Mouse (Mus musculus) limb, embryonic 15.5 days (tissue): ENCODE results near the gene C2cd5. TPM values are rescaled to one million over a fixed set of nuclear protein-coding genes. Genes with fewer than 3 reads are reported as not detected.

Experiments used
- ATAC-seq: fragments of 200-750 bp; cut with Nextera tagmentation; 2 replicates; pipeline ENCODE4 v1.8.0; 2017; ENCODE audit warnings: low read depth, moderate TSS enrichment; ENCODE audit not compliant: insufficient number of reproducible peaks, low FRiP score, low TSS enrichment
- H3K27ac ChIP-seq: fragments of 300-500 bp; sonication (generic); 2 replicates; pipeline ENCODE4 v1.5.1; 2015; ENCODE audit warnings: moderate library complexity, mild to moderate bottlenecking, inconsistent platforms
- H3K27me3 ChIP-seq: fragments of 300-500 bp; sonication (generic); 2 replicates; pipeline ENCODE4 v1.6.1; 2015; ENCODE audit warnings: inconsistent platforms
- H3K36me3 ChIP-seq: fragments of 300-500 bp; sonication (generic); 2 replicates; pipeline ENCODE4 v1.6.1; 2015; ENCODE audit warnings: inconsistent platforms
- H3K4me1 ChIP-seq: fragments of 300-500 bp; sonication (generic); 2 replicates; pipeline ENCODE4 v1.6.1; 2015; ENCODE audit warnings: inconsistent platforms
- H3K4me2 ChIP-seq: fragments of 300-500 bp; sonication (generic); 2 replicates; pipeline ENCODE4 v1.6.1; 2015; ENCODE audit warnings: mild to moderate bottlenecking, inconsistent platforms
- H3K4me3 ChIP-seq: fragments of 300-500 bp; sonication (generic); 2 replicates; pipeline ENCODE4 v1.5.1; 2015; ENCODE audit warnings: mild to moderate bottlenecking, inconsistent platforms
- H3K9ac ChIP-seq: fragments of 300-500 bp; sonication (generic); 2 replicates; pipeline ENCODE4 v1.6.1; 2015; ENCODE audit warnings: inconsistent platforms
- H3K9me3 ChIP-seq: fragments of 300-500 bp; sonication (generic); 2 replicates; pipeline ENCODE4 v1.6.1; 2016; ENCODE audit warnings: inconsistent platforms
- WGBS: fragments of 180-500 bp; shearing (Covaris S2); methylation state at CpG from one replicate; pipeline ENCODE4 v1.1.7; 2015; 5-methylcytosine and 5-hydroxymethylcytosine counted together
- polyA plus RNA-seq: library from polyadenylated mRNA; unstranded; fragments of >200 nt; fragmentation: Nextera tagmentation; extraction: Ambion mirVana; gene quantifications from 2 replicates; pipeline ENCODE4 v1.2.1, GENCODE M21; 2015

Gene C2cd5
- polyA plus RNA-seq, 1 experiment from 2014 or later: 23.7 TPM

DNA sequence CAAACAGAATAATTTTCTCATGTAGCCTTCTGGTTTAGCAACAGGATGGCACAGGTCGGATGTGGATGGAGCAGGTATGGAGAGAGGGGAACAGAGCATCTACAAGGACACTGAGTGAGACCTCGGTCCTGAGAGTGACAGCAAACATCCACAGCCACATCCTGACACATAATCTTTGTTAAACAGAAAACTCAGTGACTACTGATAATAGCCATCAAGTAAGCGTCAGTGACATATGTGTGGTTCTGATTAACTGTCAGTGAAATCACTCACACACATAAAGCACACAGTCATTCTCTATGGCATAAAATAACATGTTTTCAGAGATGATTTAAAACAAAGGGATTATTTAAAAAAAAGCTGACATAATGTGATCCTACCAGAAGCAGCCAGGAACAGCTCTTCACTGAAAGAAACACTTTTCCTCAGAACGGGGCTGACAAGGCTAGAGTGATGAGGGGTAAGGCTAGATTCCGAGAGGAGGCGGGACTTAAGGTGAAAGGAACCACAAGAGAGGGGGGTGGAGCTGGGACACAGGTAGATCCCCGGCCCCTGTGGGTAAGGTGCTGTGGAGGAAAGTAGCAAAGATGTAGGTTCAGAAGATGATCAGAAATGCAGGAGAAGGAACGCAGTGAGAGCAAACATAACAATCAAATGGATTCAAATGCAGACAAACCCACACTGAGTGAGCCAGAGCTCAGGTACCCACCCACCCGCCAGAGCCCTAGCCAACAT is 31.6 kb downstream of the C2cd5 start:
- WGBS: 72% methylated on average over 9 of the region's 9 CpGs
- Histone ChIP-seq H3K9ac (no peak overlapping the region), H3K27me3 (no peaks in the 10 kb centered on the region), H3K36me3 (peaks cover 2% of the 10 kb centered on the region; the same call in 1 of the 2 replicates), H3K9me3 (no peaks in the 10 kb centered on the region), H3K4me1 (no peaks in the 10 kb centered on the region), H3K27ac (no peak overlapping the region), H3K4me2 (no peak overlapping the region), H3K4me3 (no peak overlapping the region)
- no peak for ATAC-seq

GRCm38 (mm10) chr6:143067654-143068053 is 32.3 kb downstream of the C2cd5 start:
- no peak overlapping the region for H3K4me3 ChIP-seq
- H3K9me3 ChIP-seq: no peaks in the 10 kb centered on the region
- H3K4me1 ChIP-seq: no peaks in the 10 kb centered on the region
- no peaks in the 10 kb centered on the region for H3K27me3 ChIP-seq
- no peak overlapping the region for H3K27ac ChIP-seq
- no peak overlapping the region for H3K4me2 ChIP-seq
- 86% methylated on average over 3 of the region's 3 CpGs for WGBS
- no peak overlapping the region for H3K9ac ChIP-seq
- ATAC-seq: no peak
- no peaks in the 10 kb centered on the region for H3K36me3 ChIP-seq

DNA sequence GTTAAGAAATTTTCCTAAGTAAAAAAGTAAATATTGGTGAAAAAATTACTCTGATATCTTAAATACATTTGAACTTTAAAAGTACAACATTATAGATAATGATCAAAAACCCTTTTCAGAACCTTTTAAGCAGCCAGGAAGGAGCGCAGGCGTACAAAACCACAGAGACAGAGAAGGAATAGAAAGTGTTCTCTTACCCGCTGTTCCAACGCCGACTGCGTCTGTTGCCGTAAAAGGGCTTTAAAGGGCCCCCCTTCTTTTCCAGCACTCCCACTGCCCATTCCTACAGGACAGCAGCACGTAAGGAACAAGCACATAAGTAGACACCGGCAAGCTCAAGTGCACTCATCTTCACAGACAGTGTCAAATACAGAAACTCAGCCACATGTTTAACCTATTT is 33.1 kb downstream of the C2cd5 start:
- no peak overlapping the region for H3K4me3 ChIP-seq
- H3K27ac ChIP-seq: no peak overlapping the region
- 76% methylated on average over 9 of the region's 9 CpGs for WGBS
- no peak overlapping the region for H3K4me2 ChIP-seq
- H3K9ac ChIP-seq: no peak overlapping the region
- H3K4me1 ChIP-seq: no peaks in the 10 kb centered on the region
- H3K36me3 ChIP-seq: peaks cover 4% of the 10 kb centered on the region; the same call in 1 of the 2 replicates
- no peaks in the 10 kb centered on the region for H3K27me3 ChIP-seq
- ATAC-seq: no peak
- no peaks in the 10 kb centered on the region for H3K9me3 ChIP-seq

GRCm38 (mm10) chr6:143064047-143064446 is 35.9 kb downstream of the C2cd5 start:
- 90% methylated on average over 2 of the region's 2 CpGs for WGBS
- Histone ChIP-seq H3K27me3 (no peaks in the 10 kb centered on the region), H3K27ac (no peak overlapping the region), H3K4me2 (no peak overlapping the region), H3K4me1 (no peaks in the 10 kb centered on the region), H3K9me3 (no peaks in the 10 kb centered on the region), H3K4me3 (no peak overlapping the region), H3K36me3 (peaks cover 4% of the 10 kb centered on the region; the same call in 1 of the 2 replicates), H3K9ac (no peak overlapping the region)
- no peak for ATAC-seq

DNA sequence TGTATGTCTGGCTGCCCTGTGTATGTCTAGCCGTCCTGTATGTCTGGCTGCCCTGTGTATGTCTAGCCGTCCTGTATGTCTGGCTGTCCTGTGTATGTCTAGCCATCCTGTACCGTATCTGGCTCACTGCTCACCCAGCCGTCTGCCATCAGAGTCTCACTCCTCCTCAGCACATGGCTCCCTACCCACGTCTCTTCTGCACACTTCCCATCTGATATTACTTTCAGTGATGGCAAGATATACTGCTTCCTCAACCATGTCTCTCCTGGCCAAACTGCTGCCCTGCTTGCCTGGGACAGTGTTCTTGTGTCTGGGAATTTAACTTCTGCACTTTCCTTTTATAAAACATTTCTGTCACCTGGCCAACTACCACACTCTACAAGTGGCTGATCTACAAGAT is 42.3 kb downstream of the C2cd5 start:
- Histone ChIP-seq H3K9me3 (no peaks in the 10 kb centered on the region), H3K9ac (no peak overlapping the region), H3K27me3 (no peaks in the 10 kb centered on the region), H3K4me3 (no peak overlapping the region), H3K27ac (no peak overlapping the region), H3K4me2 (no peak overlapping the region), H3K36me3 (peaks cover 25% of the 10 kb centered on the region), H3K4me1 (no peaks in the 10 kb centered on the region)
- ATAC-seq: no peak
- WGBS: 95% methylated on average over 5 of the region's 5 CpGs

DNA sequence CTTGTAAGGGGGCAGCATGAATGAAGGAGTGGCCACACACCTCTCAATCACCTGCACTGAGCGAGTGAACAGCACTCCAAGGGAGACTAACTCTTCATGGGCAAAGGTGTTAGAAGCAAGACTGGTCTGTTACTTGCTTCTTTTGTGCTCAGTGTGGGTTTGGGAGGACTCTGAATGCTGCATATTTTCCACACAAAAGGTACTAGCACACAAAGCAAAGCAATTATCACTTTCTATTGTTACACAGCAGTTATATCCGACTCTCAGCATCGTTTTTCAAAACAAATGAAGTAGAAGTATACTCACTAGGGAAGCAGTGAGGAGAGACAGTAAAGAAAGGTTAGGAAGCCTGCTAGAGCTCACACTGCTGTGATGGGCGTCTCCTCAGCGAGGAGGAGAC is 48.4 kb downstream of the C2cd5 start:
- no peak for ATAC-seq
- WGBS: 93% methylated on average over 5 of the region's 5 CpGs
- no peak overlapping the region for H3K27ac ChIP-seq
- no peak overlapping the region for H3K4me3 ChIP-seq
- H3K9ac ChIP-seq: no peak overlapping the region
- no peaks in the 10 kb centered on the region for H3K4me1 ChIP-seq
- H3K27me3 ChIP-seq: no peaks in the 10 kb centered on the region
- peaks cover 48% of the 10 kb centered on the region for H3K36me3 ChIP-seq
- no peak overlapping the region for H3K4me2 ChIP-seq
- no peaks in the 10 kb centered on the region for H3K9me3 ChIP-seq

DNA sequence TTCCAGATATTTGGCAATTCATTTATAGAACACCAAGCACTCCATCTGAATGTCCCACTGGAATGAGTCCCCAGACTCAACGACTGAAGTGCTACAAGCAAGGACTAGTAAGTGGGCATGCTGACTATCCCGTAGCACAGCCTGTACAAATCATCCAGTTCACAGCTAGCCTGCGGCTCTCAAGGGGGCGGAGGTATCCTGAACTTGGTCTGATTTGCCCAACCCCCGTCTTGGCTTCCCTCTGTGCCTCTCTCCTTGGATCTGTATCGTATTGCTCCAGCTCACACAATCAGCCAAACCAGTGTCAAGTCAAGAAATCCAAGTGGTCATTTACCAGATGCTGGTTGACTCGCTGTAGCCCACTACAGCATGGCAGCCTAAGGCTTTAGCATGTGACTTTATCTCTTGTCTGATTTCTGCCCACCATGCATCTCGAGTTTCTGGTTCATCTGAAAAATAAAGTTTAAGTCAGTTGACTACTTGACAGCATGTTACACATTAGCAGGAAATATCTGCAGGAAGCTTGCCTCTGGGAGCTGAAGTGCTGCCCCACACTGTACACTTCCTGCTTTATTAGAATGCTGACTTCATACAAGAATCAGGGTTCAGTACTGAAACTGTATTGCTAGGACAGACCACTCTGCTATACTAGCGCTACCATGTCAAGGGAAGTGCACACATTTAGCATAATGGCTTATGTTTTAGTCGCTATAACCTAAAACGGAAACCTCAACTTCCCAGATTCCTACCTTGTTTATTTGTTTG is 50.0 kb downstream of the C2cd5 start:
- H3K9me3 ChIP-seq: no peaks in the 10 kb centered on the region
- no peak overlapping the region for H3K4me2 ChIP-seq
- no peaks in the 10 kb centered on the region for H3K4me1 ChIP-seq
- H3K36me3 ChIP-seq: peaks cover 40% of the 10 kb centered on the region
- WGBS: 78% methylated on average over 11 of the region's 11 CpGs
- H3K27ac ChIP-seq: no peak overlapping the region
- H3K27me3 ChIP-seq: no peaks in the 10 kb centered on the region
- no peak for ATAC-seq
- no peak overlapping the region for H3K4me3 ChIP-seq
- H3K9ac ChIP-seq: no peak overlapping the region

DNA sequence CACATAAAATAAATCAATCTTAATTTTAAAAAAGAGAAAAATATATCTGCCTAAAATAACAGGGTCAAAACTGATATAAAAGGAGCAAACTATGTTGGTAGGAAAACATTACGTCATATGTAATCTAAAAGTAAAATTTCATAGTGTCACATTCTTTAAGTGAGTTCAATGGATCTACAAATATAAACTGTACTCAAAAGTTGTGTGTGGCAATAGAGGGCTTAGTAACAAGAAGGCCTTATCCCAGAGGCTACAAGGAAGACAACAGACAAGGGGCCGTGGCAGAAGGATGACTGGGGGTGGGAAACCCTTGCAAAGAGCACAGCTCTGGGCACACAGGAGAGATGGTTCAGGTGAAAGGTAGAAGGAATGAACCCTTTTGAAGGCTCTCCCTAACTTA is 50.8 kb downstream of the C2cd5 start:
- Histone ChIP-seq H3K27ac (no peak overlapping the region), H3K36me3 (peaks cover 35% of the 10 kb centered on the region), H3K4me3 (no peak overlapping the region), H3K9ac (no peak overlapping the region), H3K27me3 (no peaks in the 10 kb centered on the region), H3K4me1 (no peaks in the 10 kb centered on the region), H3K9me3 (no peaks in the 10 kb centered on the region), H3K4me2 (no peak overlapping the region)
- 95% methylated on average over 2 of the region's 2 CpGs for WGBS
- no peak for ATAC-seq

- H3K4me2 ChIP-seq: no peak overlapping the region
- 82% methylated on average over 15 of the region's 15 CpGs for WGBS
- H3K36me3 ChIP-seq: peaks cover 31% of the 10 kb centered on the region
- ATAC-seq: no peak
- no peaks in the 10 kb centered on the region for H3K27me3 ChIP-seq
- H3K9me3 ChIP-seq: no peaks in the 10 kb centered on the region
- H3K9ac ChIP-seq: no peak overlapping the region
- H3K27ac ChIP-seq: no peak overlapping the region
- H3K4me1 ChIP-seq: no peaks in the 10 kb centered on the region
- H3K4me3 ChIP-seq: no peak overlapping the region
These were observed 52.2 kb downstream of the C2cd5 start for GRCm38 (mm10) chr6:143047538-143048258.

DNA sequence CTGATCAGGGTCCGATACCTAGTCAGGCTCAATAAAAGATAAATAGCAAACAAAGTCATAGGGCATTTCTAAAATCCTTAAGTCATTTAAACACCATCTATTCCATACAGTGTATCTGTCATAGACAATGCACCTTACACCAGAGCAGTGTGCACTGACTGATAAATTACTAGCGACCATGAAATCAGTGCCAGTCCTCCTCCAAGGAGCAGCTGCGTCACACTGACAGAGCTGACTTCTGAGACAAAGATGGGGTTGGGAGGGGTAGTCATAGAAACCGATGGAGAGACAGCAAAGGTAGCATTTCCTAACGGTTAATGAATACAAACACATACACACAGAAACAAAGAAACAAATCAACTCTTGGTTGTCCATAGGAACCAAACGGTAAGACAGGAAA is 58.4 kb downstream of the C2cd5 start:
- H3K9me3 ChIP-seq: no peaks in the 10 kb centered on the region

GRCm38 (mm10) chr6:143035261-143035660 is 64.7 kb downstream of the C2cd5 start:
- no peaks in the 10 kb centered on the region for H3K9me3 ChIP-seq
- ATAC-seq: no peak
- H3K4me1 ChIP-seq: no peaks in the 10 kb centered on the region
- H3K27me3 ChIP-seq: no peaks in the 10 kb centered on the region
- H3K36me3 ChIP-seq: peaks cover 63% of the 10 kb centered on the region
- H3K9ac ChIP-seq: no peak overlapping the region
- no peak overlapping the region for H3K4me2 ChIP-seq
- no peak overlapping the region for H3K4me3 ChIP-seq
- H3K27ac ChIP-seq: no peak overlapping the region
- WGBS: 64% methylated on average over 4 of the region's 4 CpGs

More for the DNA sequence above, 58.4 kb downstream of the C2cd5 start:
- no peak overlapping the region for H3K9ac ChIP-seq
- WGBS: 85% methylated on average over 6 of the region's 6 CpGs
- no peak overlapping the region for H3K4me2 ChIP-seq
- H3K36me3 ChIP-seq: peaks cover 45% of the 10 kb centered on the region
- no peaks in the 10 kb centered on the region for H3K27me3 ChIP-seq
- no peak overlapping the region for H3K4me3 ChIP-seq
- no peak overlapping the region for H3K27ac ChIP-seq
- ATAC-seq: no peak
- H3K4me1 ChIP-seq: no peaks in the 10 kb centered on the region

GRCm38 (mm10) chr6:143034503-143034902 is 65.4 kb downstream of the C2cd5 start:
- 94% methylated on average over 2 of the region's 2 CpGs for WGBS
- H3K36me3 ChIP-seq: peaks cover 68% of the 10 kb centered on the region

More at GRCm38 (mm10) chr6:143034503-143034902, 65.4 kb downstream of the C2cd5 start:
- Histone ChIP-seq H3K4me2 (no peak overlapping the region), H3K9ac (no peak overlapping the region), H3K4me1 (no peaks in the 10 kb centered on the region), H3K27me3 (no peaks in the 10 kb centered on the region), H3K27ac (no peak overlapping the region), H3K4me3 (no peak overlapping the region), H3K9me3 (no peaks in the 10 kb centered on the region)
- ATAC-seq: no peak
